Mouse (Mus musculus) bone marrow macrophage, adult 2 months (primary cell): ENCODE data around the gene Fam161a. TPM values are rescaled to one million over a fixed set of nuclear protein-coding genes. Genes with fewer than 3 reads are reported as not detected.
A peak's percentile ranks its signal among the peaks of the same experiment; 100 is the strongest.

Source experiments
- H3K27ac ChIP-seq: 2 replicates; pipeline ENCODE4 v1.5.1; 2012; ENCODE audit warnings: low read depth, low read length; ENCODE audit not compliant: insufficient read depth
- H3K4me1 ChIP-seq: 2 replicates; pipeline ENCODE4 v1.6.1; 2012; ENCODE audit warnings: low read length; ENCODE audit not compliant: control insufficient read depth, insufficient read depth
- H3K4me3 ChIP-seq: 2 replicates; pipeline ENCODE4 v1.5.1; 2012; ENCODE audit warnings: mild to moderate bottlenecking, low read length, moderate library complexity; ENCODE audit not compliant: insufficient read depth
- CTCF ChIP-seq: IDR thresholded peaks from 2 replicates; pipeline ENCODE4 v1.5.1; 2012; ENCODE audit warnings: low read depth, mild to moderate bottlenecking, low read length, moderate library complexity
- POLR2A ChIP-seq: IDR thresholded peaks from 2 replicates; pipeline ENCODE4 v1.6.1; 2012; ENCODE audit warnings: mild to moderate bottlenecking, low read depth, low read length, borderline replicate concordance
- polyA plus RNA-seq: library from polyadenylated mRNA; stranded (reverse); fragments of >200 nt; gene quantifications from 2 replicates; pipeline ENCODE4 v1.2.4, GENCODE M21; 2012; ENCODE audit not compliant: missing spikeins, insufficient read depth, insufficient read length

Gene Fam161a
- polyA plus RNA-seq, result 8.1 and 8.3 TPM in 2 replicates

GRCm38 (mm10) chr11:23007481-23008180, at the start of gene Fam161a:
Gene Fam161a (plus strand): TSS chr11:23007531.
- Histone ChIP-seq H3K4me1 (peaks cover 2% of the 10 kb centered on the region; the same call in 1 of the 2 replicates), H3K4me3 (peak within 1 kb of the TSS; percentile 75), H3K27ac (peak within 1 kb of the TSS; percentile 77)
- TF ChIP-seq POLR2A (no peak), CTCF (no peak)

GRCm38 (mm10) chr11:22957791-22958374, 49.4 kb upstream of the Fam161a start:
- TF ChIP-seq POLR2A, result no peak
- TF ChIP-seq CTCF, result peak; percentile 39; the same call in 1 of the 2 replicates
- no peak overlapping the region for H3K27ac ChIP-seq
- H3K4me3 ChIP-seq, result no peak overlapping the region
- peaks cover 11% of the 10 kb centered on the region for H3K4me1 ChIP-seq

- TF ChIP-seq CTCF, result no peak
- TF ChIP-seq POLR2A, result no peak
Observed at GRCm38 (mm10) chr11:22962101-22962500, 45.2 kb upstream of the Fam161a start.

GRCm38 (mm10) chr11:22964401-22964800, 42.9 kb upstream of the Fam161a start:
- H3K27ac ChIP-seq, result no peak overlapping the region

More at GRCm38 (mm10) chr11:22962101-22962500, 45.2 kb upstream of the Fam161a start:
- no peak overlapping the region for H3K27ac ChIP-seq
- no peaks in the 10 kb centered on the region for H3K4me1 ChIP-seq
- H3K4me3 ChIP-seq, result no peak overlapping the region

GRCm38 (mm10) chr11:22965503-22965902, 41.8 kb upstream of the Fam161a start:
- H3K27ac ChIP-seq, result no peak overlapping the region
- no peaks in the 10 kb centered on the region for H3K4me1 ChIP-seq
- no peak for TF ChIP-seq POLR2A
- no peak; the same call in 1 of the 2 replicates for TF ChIP-seq CTCF
- no peak overlapping the region for H3K4me3 ChIP-seq

More at GRCm38 (mm10) chr11:22964401-22964800, 42.9 kb upstream of the Fam161a start:
- Histone ChIP-seq H3K4me1 (no peaks in the 10 kb centered on the region), H3K4me3 (no peak overlapping the region)
- no peak for TF ChIP-seq POLR2A
- TF ChIP-seq CTCF, result no peak

DNA sequence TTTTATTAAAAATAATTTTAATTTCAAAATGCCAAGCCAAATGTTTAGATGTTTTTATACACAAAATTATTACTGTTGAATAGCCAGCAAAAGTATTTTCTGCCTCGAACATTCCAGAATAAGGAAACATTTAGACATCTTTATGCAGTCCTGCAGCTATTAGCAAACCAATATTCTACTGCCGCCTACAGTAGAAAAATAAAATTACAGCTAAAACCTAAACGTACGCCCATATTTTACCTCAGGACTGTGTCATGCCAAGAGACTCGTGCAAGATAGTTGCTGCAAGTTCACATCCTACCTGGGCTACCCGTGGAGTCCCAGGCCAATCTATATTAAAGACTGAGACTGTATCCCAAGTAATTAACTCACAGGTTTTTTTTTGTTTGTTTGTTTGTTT, 37.8 kb upstream of the Fam161a start:
- Histone ChIP-seq H3K27ac (no peak overlapping the region), H3K4me3 (no peak overlapping the region), H3K4me1 (no peaks in the 10 kb centered on the region)
- TF ChIP-seq POLR2A, result no peak
- no peak for TF ChIP-seq CTCF

DNA sequence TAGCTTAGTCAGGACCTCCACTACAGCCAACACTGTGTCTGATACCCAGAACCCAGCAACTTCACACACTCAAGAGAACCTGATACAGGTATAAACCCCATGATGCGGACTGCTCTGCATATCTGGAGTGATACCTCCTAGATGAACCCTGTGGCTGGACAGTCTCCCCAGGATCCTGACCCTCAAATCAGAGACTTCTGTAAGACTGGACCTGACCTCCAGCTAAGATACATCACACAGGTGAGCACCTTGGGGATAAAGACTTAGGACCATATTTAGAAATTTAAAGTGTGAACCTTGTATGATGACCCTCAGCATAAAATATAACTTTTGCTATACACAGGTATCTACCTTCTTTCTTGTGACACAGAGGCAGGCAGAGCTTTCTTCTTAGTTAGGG, 36.8 kb upstream of the Fam161a start:
- Histone ChIP-seq H3K4me1 (no peaks in the 10 kb centered on the region), H3K27ac (no peak overlapping the region), H3K4me3 (no peak overlapping the region)
- TF ChIP-seq CTCF (no peak), POLR2A (no peak)

DNA sequence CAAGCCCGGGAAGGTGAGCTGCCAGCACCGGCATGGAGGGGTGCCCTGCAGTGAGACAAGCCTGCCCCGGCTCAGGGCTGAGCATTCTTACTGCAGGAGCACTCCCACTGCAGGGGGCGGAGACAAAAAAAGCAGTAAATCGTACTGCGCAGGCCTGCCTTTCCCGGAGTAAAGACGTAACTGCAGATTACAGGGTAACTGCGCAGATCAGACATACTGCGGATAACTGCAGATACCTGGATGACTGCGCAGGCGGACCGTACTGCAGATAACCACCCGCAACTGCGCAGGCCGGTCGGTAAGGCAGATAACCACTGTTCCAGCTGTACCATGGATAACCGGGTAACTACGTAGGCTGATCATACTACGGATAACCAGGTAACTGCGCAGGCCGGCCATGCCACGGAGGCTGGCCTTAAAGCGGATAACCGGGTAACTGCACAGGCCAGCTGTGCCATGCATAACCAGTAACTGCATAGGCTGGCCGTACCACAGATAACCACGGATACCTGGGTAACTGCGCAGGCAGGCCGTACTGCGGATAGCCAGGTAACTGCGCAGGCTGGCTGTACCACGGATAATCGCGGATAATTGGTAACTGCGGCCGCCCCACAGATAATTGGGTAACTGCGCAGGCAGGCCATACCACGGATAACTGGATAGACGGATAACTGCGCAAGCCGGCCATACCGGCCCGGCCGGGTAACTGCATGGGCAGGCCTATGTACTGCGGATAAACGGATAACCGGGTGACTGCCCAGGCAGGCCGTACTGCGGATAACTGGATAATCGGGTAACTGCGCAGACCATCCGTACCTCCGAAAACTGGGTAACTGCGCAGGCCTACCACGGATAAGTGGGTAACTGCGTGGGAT, 35.3 kb upstream of the Fam161a start, which contains the start of gene Zrsr1:
Gene Zrsr1, plus strand, starts transcription at position 171 of the 875 bp plus-strand sequence.
- Histone ChIP-seq H3K27ac (peak within 1 kb of the TSS; percentile 95), H3K4me1 (0 out of 2 replicates have a peak, but pooled peaks cover 4% of the 10 kb centered on the region), H3K4me3 (peak within 1 kb of the TSS; percentile 62)
- TF ChIP-seq CTCF (no peak), POLR2A (no peak)

DNA sequence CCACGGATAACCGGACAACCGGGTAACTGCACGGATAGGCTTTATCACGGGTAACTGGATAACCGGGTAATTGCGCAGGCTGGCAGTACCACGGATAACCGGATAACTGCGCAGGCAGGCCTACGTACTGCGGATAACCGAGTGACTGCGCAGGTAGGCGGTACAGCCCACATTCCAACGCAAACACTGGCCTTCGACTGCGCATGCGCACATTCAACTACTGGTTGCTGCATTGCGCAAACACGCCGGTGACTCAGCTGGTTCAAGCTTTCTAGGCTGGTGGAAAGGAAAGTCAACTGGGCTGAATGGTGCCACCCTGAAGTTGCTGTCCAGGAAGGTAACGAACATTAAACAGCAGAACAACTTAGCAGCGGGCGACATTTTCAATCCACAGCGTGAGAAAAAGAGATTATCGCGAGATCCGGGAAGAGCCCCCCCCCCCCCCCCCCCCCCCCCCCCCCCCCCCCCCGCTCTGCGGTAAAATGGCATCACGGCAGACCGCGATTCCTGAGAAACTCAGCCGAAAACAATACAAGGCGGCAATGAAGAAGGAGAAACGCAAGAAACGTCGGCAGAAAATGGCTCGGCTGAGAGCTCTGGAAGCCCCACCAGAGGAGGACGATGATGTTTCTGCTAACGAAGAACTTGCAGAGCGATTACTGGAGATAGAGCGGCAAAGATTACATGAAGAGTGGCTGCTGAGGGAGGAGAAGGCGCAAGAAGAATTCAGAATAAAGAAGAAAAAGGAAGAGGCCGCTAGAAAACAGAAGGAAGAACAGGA, 34.4 kb upstream of the Fam161a start:
- Histone ChIP-seq H3K4me3 (peak overlapping the region; percentile 62), H3K4me1 (0 out of 2 replicates have a peak, but pooled peaks cover 4% of the 10 kb centered on the region), H3K27ac (peak overlapping the region; percentile 95)
- TF ChIP-seq CTCF (no peak), POLR2A (no peak)
